Mouse (Mus musculus) testis, adult 2 months (tissue): ENCODE data around the gene Rffl. TPM values are rescaled to one million over a fixed set of nuclear protein-coding genes. Genes with fewer than 3 reads are reported as not detected.

Experiments
- H3K27ac ChIP-seq: fragments of 200-500 bp; 2 replicates; pipeline ENCODE4 v1.5.1; 2012; ENCODE audit warnings: low read depth, low read length; ENCODE audit not compliant: control insufficient read depth, insufficient read depth
- H3K27me3 ChIP-seq: fragments of 200-500 bp; 2 replicates; pipeline ENCODE4 v1.6.1; 2012; ENCODE audit warnings: mild to moderate bottlenecking, low read length, moderate library complexity; ENCODE audit not compliant: control insufficient read depth, insufficient read depth
- H3K36me3 ChIP-seq: fragments of 200-500 bp; 2 replicates; pipeline ENCODE4 v1.6.1; 2012; ENCODE audit warnings: mild to moderate bottlenecking, low read length; ENCODE audit not compliant: control insufficient read depth, insufficient read depth
- H3K4me1 ChIP-seq: fragments of 200-500 bp; 2 replicates; pipeline ENCODE4 v1.6.1; 2012; ENCODE audit warnings: low read length; ENCODE audit not compliant: control insufficient read depth, insufficient read depth
- H3K4me3 ChIP-seq: fragments of 200-500 bp; 2 replicates; pipeline ENCODE4 v1.5.1; 2012; ENCODE audit warnings: low read depth, mild to moderate bottlenecking, low read length, moderate library complexity, mixed read lengths; ENCODE audit not compliant: control insufficient read depth
- CTCF ChIP-seq: fragments of 200-500 bp; IDR thresholded peaks from 2 replicates; pipeline ENCODE4 v1.5.1; 2012; ENCODE audit warnings: low read depth, mild to moderate bottlenecking, inconsistent platforms, low read length, moderate library complexity; ENCODE audit not compliant: control insufficient read depth, insufficient read depth, insufficient replicate concordance
- POLR2A ChIP-seq: fragments of 200-500 bp; IDR thresholded peaks from 2 replicates; pipeline ENCODE4 v1.6.1; 2012; ENCODE audit warnings: low read depth, mild to moderate bottlenecking, inconsistent platforms, low read length, moderate library complexity; ENCODE audit not compliant: control insufficient read depth
- polyA plus RNA-seq: library from polyadenylated mRNA; depleted of rRNA; stranded (reverse); fragments of >200 nt; gene quantifications from 2 replicates; pipeline ENCODE4 v1.2.3, GENCODE M21; 2012

Gene Rffl
- polyA plus RNA-seq, 1 experiment, result 143 TPM

DNA sequence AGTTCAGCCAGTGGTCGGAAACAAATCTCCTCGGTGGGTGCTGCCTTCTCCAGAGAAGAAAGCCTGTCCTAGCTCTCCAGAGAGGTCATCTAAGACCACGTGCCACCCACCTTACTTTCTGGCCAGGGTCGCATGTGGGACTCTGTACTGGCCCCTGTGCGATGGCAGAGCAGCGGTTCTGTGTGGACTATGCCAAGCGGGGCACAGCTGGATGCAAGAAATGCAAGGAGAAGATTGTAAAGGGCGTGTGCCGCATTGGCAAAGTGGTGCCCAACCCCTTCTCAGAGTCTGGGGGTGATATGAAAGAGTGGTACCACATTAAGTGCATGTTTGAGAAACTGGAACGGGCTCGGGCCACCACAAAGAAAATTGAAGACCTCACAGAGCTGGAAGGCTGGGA is 87.6 kb downstream of the Rffl start:
- peaks cover 4% of the 10 kb centered on the region for H3K36me3 ChIP-seq
- H3K27ac ChIP-seq, result no peak overlapping the region
- H3K4me3 ChIP-seq, result no peak overlapping the region
- H3K4me1 ChIP-seq, result peaks cover 6% of the 10 kb centered on the region
- H3K27me3 ChIP-seq, result no peaks in the 10 kb centered on the region
- TF ChIP-seq CTCF, result no peak
- no peak for TF ChIP-seq POLR2A

DNA sequence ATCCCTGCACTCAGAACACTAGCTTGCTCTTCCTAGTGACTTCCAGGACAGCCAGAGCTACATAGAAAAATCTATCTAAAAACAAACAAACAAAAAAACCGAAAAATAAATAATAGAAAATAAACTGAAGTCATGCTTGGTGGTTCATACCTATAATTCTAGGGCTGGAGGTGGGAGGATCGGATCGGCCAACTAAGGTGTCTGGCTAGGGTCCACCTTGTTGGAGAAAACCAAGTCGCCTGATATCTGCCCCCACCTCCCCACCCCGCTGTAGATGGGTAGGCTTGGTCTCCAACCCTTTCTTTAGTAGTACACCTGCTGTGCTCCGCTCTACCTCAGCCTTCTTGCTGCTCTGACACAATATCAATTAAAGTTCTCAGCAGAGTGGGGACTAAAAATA is 88.8 kb downstream of the Rffl start:
- no peak for TF ChIP-seq CTCF
- peaks cover 6% of the 10 kb centered on the region for H3K4me1 ChIP-seq
- H3K27me3 ChIP-seq, result no peaks in the 10 kb centered on the region
- peak overlapping the region; percentile 91 for H3K4me3 ChIP-seq
- H3K27ac ChIP-seq, result peak overlapping the region; percentile 97
- peaks cover 2% of the 10 kb centered on the region for H3K36me3 ChIP-seq

DNA sequence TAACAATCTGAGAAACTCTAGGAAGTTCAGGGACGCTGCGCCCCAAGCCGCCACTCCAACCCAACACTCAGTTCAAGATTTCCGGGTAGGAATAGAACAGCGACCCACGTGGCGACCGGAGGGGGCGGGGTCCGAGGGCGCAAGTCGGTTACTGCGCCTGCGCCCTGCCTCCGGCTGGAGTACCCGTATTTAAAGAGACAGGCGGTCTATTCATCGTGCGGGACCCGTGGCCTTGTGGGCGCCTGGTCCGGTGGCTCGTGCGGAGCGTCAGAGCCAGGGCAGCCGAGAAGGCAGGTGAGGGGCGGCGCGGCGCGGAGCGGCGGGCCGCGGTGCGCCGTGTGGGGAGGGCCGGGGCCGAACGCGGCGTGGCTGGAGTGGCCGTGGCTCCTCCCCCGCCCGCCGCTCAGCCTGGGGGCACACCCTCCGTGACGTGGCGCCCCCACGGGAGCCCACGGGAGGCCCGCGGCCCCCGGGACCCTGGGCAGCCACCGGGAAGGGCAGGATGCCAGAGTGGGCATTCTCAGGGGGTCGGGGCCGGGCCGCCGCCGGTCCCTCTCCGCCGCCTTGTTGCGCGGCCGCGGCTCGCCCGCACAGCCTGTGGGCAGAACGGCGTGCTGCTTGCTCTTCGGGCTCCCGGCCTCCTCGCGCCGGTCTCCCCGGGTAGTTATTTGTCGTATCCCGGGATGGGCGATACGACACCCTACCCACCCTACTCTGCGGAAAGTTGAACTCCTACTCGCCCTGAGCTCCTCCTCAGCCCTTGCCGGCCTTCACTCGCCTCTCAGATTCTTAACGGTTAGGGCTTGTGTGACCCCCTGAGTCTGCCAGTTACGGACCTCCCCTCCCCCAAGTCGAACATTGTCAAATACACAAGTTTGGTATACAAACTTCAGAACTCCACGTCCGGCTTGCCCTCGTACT is 89.8 kb downstream of the Rffl start, which contains the start of gene Lig3:
Lig3 (plus strand) TSS at position 126 of the 921 bp plus-strand sequence.
- Histone ChIP-seq H3K36me3 (peaks cover 2% of the 10 kb centered on the region), H3K27me3 (no peaks in the 10 kb centered on the region), H3K4me3 (peak within 1 kb of the TSS; percentile 91), H3K27ac (peak within 1 kb of the TSS; percentile 97), H3K4me1 (peaks cover 6% of the 10 kb centered on the region)
- TF ChIP-seq POLR2A (peak; percentile 80), CTCF (no peak)

DNA sequence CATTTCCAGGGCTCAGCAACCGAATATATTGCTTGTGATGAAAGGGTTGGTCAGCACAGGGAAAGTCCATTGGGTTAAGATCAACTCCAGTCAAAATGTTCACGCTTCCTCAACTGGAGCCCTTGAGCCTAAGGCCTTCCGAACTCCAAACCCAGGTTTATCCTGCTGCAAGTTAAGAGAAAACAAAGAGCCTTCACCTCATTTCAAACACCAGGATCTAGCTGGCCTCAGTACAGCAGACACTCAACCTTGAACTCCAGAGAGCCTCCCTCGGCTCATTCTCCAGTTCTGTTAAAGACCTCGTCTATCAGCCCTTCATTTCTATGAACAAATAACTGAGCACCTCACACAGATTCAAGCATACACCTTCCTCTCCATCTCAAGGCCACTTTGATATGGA is 90.9 kb downstream of the Rffl start:
- H3K27ac ChIP-seq, result peak overlapping the region; percentile 97
- no peaks in the 10 kb centered on the region for H3K27me3 ChIP-seq
- H3K4me1 ChIP-seq, result peaks cover 6% of the 10 kb centered on the region
- TF ChIP-seq CTCF (no peak), POLR2A (no peak)
- peaks cover 2% of the 10 kb centered on the region for H3K36me3 ChIP-seq
- H3K4me3 ChIP-seq, result peak overlapping the region; percentile 91

DNA sequence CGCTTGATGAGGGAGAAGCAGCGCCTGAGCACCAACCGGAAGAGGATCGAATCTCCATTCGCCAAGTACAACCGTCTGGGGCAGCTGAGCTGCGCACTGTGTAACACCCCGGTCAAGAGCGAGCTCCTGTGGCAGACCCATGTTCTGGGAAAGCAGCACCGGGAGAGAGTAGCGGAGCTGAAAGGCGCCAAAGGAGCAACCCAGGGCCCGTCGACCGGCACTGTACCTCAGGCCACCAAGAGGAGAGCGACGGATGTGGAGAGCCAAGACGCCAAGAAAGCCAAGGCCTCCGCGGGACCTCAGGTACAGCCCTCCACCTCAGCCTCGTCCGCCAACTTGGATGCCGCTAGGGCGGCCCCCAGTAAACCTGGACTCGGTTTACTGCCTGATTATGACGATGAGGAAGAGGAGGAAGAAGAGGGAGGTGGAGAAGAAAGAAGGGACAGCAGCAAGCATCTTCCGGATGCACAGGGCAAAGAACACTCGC is 106.5 kb downstream of the Rffl start:
- Histone ChIP-seq H3K36me3 (no peaks in the 10 kb centered on the region), H3K27ac (peak overlapping the region; percentile 97), H3K27me3 (no peaks in the 10 kb centered on the region), H3K4me3 (peak overlapping the region; percentile 98), H3K4me1 (peaks cover 8% of the 10 kb centered on the region)
- TF ChIP-seq CTCF (no peak), POLR2A (no peak)

DNA sequence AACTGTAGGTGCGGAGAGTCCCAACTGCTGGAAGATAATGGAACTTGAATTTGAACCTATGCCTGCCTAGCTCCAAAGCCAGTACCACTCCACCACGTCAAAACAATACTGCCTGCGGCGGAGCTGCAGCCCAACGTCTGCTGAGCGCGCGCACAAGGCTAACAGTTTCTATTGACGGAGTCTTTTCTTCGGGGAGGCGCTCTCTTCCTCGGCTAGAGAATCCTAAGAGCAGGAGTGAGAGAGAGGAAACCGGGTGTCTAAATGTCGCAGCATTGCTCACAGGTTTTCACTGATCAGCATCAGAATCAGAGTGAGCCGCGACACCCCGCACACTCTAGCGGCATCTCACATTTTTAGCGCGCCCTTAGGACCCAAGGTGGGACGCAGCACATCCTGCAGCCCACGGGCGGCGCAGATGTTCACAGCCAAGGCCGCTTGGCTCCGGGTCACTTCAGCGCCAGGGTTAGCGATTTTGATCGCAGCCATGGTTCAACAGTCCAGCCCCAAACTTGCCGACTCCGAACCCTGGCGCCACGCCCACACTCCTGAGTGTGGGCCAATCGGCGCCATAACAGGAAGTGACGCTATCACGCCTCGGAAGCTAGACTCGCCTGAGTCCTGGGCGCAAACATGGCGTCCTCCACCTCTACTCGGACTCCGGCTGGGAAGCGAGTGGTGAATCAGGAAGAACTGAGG is 107.1 kb downstream of the Rffl start, which contains the start of the genes Cct6b and Zfp830:
Cct6b (minus strand) TSS at position 580 of the 696 bp plus-strand sequence.
Zfp830 (plus strand) TSS at position 604 of the 696 bp plus-strand sequence.
- TF ChIP-seq POLR2A (peak; percentile 99), CTCF (peak; percentile 21; the same call in 1 of the 2 replicates)
- Histone ChIP-seq H3K27ac (peak within 1 kb of the TSS; percentile 97), H3K4me1 (peaks cover 8% of the 10 kb centered on the region), H3K27me3 (no peaks in the 10 kb centered on the region), H3K36me3 (no peaks in the 10 kb centered on the region), H3K4me3 (peak within 1 kb of the TSS; percentile 98)

DNA sequence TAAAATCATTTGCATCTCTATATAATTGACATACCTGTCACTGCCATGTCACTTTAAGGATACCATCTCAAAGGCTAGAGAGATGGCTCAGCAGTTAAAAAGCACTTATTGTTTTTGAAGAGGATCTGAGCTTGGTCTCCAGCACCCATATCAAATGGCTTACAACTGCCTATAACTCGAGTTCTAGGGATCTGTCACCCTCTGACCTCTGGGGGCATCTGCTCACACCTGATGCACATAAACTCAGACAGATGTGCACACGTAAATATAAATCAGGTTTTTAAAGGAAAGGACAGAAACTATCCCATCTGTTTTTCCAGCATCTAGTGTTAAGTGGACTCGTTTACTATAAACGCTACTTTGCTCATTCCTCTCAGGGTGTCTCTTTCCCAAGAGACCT is 107.7 kb downstream of the Rffl start:
- peak overlapping the region; percentile 97 for H3K27ac ChIP-seq
- TF ChIP-seq CTCF (no peak), POLR2A (no peak)

More for the DNA sequence above, 107.7 kb downstream of the Rffl start:
- Histone ChIP-seq H3K27me3 (no peaks in the 10 kb centered on the region), H3K36me3 (no peaks in the 10 kb centered on the region), H3K4me1 (peaks cover 8% of the 10 kb centered on the region), H3K4me3 (peak overlapping the region; percentile 98; the same call in 1 of the 2 replicates)
